Mouse (Mus musculus): ENCODE measurements around the gene Rmnd5a. TPM values are rescaled to one million over a fixed set of nuclear protein-coding genes. Genes with fewer than 3 reads are reported as not detected.

Gene Rmnd5a
- polyA plus RNA-seq, 1 experiment = 9.0 TPM

DNA sequence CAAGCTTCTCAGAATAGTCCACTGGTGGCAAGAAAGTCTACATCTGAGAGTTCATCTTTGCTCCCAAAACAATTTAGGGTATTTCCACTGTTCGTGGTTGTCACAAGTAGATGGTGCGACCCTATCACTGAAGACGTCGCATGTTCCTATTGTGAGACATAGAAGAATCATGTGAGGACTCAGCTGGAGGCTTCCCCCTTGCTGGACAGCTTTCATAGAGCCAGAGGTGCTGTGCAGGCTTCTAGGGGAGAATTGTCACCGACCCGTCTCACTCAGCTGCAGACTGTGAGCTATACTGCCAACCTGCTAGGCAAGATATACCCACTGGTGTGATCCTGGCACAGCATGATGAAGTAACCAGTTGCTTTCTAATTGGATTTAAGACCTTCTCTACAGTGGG, 88.2 kb downstream of the Rmnd5a start:
- TF ChIP-seq GATA1 (IDR thresholded peaks at IDR 0.05; ENCODE audit: low read length) = no peak

DNA sequence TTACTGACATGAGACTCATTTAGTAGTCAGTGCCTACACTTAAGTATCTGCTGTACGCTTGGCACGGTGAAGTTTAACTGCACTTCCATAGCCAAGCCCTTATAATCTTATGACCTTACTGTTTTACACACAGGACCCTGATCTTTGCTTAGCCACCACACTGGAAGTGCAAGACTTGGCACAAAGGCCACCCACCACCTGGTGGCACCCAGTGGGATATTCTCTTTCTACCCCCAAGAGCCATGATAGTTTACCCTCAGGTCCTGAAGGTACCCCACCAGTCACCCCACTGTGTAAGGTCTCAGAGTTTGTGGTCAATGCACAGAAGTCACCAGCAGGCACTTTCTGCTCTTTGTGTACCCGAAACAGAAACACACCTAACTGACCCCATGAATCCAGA, 89.2 kb downstream of the Rmnd5a start:
- no peak for TF ChIP-seq GATA1 (IDR thresholded peaks at IDR 0.05; ENCODE audit: low read length)

DNA sequence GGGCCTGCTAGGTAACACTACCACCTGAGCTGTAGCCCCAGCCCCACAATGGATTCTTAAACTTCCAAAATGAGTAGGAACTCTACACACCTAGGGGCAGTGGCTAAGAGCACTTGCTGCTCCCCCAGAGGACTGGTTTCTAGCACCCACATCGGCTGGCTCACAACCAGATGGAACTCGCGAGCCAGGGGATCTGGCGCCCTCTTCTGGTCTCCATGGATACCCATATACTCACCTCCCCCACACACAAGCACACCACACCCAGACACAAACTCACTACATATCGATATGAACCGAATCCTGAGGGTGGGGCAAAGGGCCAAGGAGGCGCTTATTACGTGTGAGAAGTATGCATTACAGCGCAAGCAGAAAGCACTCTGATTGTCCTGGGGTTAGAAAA, 92.4 kb downstream of the Rmnd5a start:
- TF ChIP-seq GATA1 (IDR thresholded peaks at IDR 0.05; ENCODE audit: low read length) = no peak

DNA sequence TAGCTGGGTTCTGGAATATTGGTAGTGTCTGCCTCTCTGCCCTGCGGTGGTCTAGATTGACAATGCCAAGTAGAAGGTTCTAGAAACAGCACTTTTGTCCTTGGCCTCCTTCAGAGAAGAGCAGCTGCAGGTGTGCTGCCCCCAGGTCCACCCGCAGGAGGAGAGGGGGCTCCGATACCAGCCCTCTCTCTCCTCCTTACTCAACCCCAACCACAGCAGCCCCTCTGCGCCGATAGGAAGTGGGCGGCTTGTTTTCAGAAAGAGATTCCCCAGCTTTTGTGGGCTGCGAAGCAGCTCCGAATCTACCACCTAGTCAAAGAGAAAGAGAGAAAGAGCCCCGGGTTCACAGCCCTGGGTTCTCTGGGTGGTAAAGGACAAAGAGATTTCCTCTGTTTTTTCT, 99.3 kb downstream of the Rmnd5a start:
- TF ChIP-seq GATA1 (IDR thresholded peaks at IDR 0.05; ENCODE audit: low read length) = no peak

DNA sequence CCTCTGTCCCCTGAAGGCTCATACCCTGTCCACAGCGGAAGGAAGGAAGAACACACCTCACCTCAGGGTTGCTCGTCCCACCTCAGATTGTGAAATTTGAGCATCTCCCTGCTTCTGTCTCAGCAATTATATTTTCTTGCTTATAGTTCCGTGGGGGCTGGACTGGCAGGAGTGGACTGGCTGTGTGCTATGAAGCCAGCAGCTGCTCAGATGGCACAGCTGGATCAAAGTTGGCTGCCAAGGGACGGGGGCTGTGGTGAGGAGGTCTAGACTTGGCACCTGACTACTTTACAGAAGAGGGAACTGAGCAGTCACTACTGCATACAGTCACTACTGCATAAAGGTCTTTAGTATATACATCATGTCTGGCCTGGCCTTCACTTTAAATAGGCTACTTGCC, 101.1 kb downstream of the Rmnd5a start:
- TF ChIP-seq GATA1 (IDR thresholded peaks at IDR 0.05; ENCODE audit: low read length) = no peak

DNA sequence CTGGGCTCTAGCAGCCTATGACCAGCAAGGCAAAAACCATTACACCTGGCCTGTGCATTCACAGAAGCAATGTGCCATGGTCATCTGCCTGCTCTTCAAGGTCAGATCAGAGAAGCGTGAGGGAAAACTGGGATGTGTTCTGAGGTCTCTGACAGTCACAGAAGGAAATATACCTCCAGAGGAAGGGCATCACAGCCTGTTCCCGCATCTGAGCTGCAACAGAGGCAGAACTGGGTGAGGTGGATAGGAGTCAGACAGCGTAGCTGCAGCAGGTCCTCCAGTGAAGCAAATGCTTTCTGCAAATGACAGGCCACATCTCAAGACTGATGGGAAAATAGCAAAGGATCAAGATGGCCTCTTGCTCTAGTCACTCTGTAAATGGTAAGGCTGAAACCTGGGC, 101.5 kb downstream of the Rmnd5a start:
- no peak for TF ChIP-seq GATA1 (IDR thresholded peaks at IDR 0.05; ENCODE audit: low read length)

Other genes with a start within 250 kb of the Rmnd5a start
- gene Fabp1, start 240.8 kb downstream of the Rmnd5a start, polyA plus RNA-seq (2012) = not detected in 2 replicates
- 68.0 and 86.9 TPM in 2 replicates for gene Krcc1, start 169.0 kb downstream of the Rmnd5a start, polyA plus RNA-seq (2012)
- gene Smyd1, start 118.4 kb downstream of the Rmnd5a start, polyA plus RNA-seq (2012) = 0.04 TPM in 1 of 2 replicates, not detected in the other
- not detected in 2 replicates for gene Cd8b1, start 117.8 kb downstream of the Rmnd5a start, polyA plus RNA-seq (2012)
- not detected in 2 replicates for gene Cd8a, start 67.2 kb downstream of the Rmnd5a start, polyA plus RNA-seq (2012)
- 10.1 and 13.8 TPM in 2 replicates for gene Rnf103, start 53.3 kb upstream of the Rmnd5a start, polyA plus RNA-seq (2012)
- gene Chmp3, start 103.2 kb upstream of the Rmnd5a start, polyA plus RNA-seq (2012) = 13.2 and 28.5 TPM in 2 replicates
- 9.2 and 9.6 TPM in 2 replicates for gene Kdm3a, start 192.4 kb upstream of the Rmnd5a start, polyA plus RNA-seq (2012)